Mouse (Mus musculus) forebrain, postnatal 0 days (tissue): ENCODE measurements at regions not wholly inside any gene's neighbourhood (a gene's known extent, or its start where the extent isn't known, plus 50 kb on each side); places are given as distances from the start of the nearest gene placed in this dataset.
A peak's percentile ranks its signal among the peaks of the same experiment; 100 is the strongest.

Experiments
- ATAC-seq: fragments of 200-750 bp; cut with Nextera tagmentation; 2 replicates; pipeline ENCODE4 v1.8.0; 2017; ENCODE audit warnings: mild to moderate bottlenecking, moderate library complexity
- DNase-seq: peaks from one replicate; pipeline ENCODE4 v3.0.0-alpha.2; 2015
- H3K27ac ChIP-seq: fragments of 300-500 bp; sonication (generic); 2 replicates; pipeline ENCODE4 v1.5.1; 2014; ENCODE audit warnings: low read depth, mild to moderate bottlenecking, antibody characterized with exemption, low read length, moderate library complexity, mixed read lengths
- H3K27me3 ChIP-seq: fragments of 300-500 bp; sonication (generic); 2 replicates; pipeline ENCODE4 v1.6.1; 2014; ENCODE audit warnings: mild to moderate bottlenecking, low read length, mixed read lengths; ENCODE audit not compliant: insufficient read depth
- H3K36me3 ChIP-seq: fragments of 300-500 bp; sonication (generic); 2 replicates; pipeline ENCODE4 v1.6.1; 2014; ENCODE audit warnings: mild to moderate bottlenecking, moderate library complexity; ENCODE audit not compliant: insufficient read depth
- H3K4me1 ChIP-seq: fragments of 300-500 bp; sonication (generic); 2 replicates; pipeline ENCODE4 v1.6.1; 2014; ENCODE audit warnings: antibody characterized with exemption; ENCODE audit not compliant: insufficient read depth
- H3K4me2 ChIP-seq: fragments of 300-500 bp; sonication (generic); 2 replicates; pipeline ENCODE4 v1.6.1; 2014; ENCODE audit warnings: low read depth, mild to moderate bottlenecking, moderate library complexity
- H3K4me3 ChIP-seq: fragments of 300-500 bp; sonication (generic); 2 replicates; pipeline ENCODE4 v1.5.1; 2014; ENCODE audit warnings: low read depth, low read length, mixed read lengths
- H3K9ac ChIP-seq: fragments of 300-500 bp; sonication (generic); 2 replicates; pipeline ENCODE4 v1.6.1; 2014; ENCODE audit warnings: mild to moderate bottlenecking
- H3K9me3 ChIP-seq: fragments of 300-500 bp; sonication (generic); 2 replicates; pipeline ENCODE4 v1.6.1; 2016; ENCODE audit warnings: low read length
- CTCF ChIP-seq: sonication (generic); IDR thresholded peaks from 2 replicates; pipeline ENCODE4 v1.5.1; 2016; ENCODE audit warnings: antibody characterized with exemption, control low read depth, low read depth
- WGBS: fragments of 180-500 bp; shearing (Covaris S2); extraction: QIAGEN DNeasy Blood & Tissue Kit; methylation state at CpG from one replicate; pipeline ENCODE4 v1.1.7; 2014; 5-methylcytosine and 5-hydroxymethylcytosine counted together

DNA sequence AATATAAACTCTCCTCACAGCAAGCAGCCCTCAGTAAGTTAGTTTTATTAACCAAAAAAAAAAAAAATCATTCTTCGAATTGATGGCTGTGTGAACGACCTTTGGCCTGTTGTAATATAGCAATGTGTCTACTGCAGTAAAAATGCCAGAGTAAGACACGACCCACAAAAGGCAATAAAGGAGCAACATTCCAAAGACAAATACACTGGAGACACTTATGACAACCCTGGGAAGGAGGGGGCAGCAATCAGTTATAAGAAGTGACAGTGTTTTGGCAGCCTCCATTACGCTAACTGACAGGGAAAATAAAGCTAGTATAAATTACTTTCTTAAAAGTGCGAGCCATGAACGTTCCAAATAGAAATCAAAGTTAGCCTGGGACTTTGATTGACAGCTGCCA, 185.9 kb upstream of the Ap5m1 start:
- no peak overlapping the region for H3K4me2 ChIP-seq
- DNase-seq, result peak; percentile 34
- peaks cover 2% of the 10 kb centered on the region; the same call in 1 of the 2 replicates for H3K27me3 ChIP-seq
- H3K4me3 ChIP-seq, result no peak overlapping the region
- no peak overlapping the region for H3K9ac ChIP-seq
- no peaks in the 10 kb centered on the region for H3K36me3 ChIP-seq
- no peaks in the 10 kb centered on the region; the same call in 1 of the 2 replicates for H3K4me1 ChIP-seq
- H3K27ac ChIP-seq, result no peak overlapping the region
- H3K9me3 ChIP-seq, result no peaks in the 10 kb centered on the region
- WGBS, result 26% methylated on average over 6 of the region's 6 CpGs
- ATAC-seq, result peak; percentile 73
- no peak for TF ChIP-seq CTCF

DNA sequence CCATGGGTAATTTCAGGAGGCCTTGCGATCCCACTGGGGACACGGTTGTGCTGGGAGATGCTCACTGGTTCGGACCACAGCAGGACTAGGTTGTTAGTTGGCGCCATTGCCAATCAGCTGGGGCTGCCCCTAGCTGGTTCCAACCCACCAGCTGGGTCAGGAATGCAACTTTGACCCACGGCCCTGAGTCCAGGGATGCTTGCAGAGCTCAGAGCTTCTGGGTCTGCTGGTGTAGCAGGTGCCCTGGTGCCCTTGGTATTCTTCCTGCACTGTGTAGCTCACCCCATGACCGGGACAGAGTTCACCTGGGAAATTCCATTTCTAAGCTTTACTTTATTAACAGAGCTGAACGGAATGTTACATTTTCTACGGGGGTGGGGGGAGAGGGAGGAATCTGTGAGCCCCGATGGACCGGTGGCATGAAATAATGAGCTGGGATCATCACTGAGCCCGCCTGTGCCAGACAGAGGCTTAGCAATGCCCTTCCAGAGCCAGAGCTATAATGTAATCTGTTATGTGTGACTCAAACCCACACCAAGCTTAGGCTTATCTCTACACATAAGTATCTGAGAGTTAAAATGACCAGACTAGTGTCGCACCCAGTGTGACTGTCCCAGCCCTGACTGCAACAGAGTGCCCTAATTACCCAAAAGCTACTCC, 187.8 kb upstream of the Ap5m1 start:
- DNase-seq, result no peak
- no peak for ATAC-seq
- Histone ChIP-seq H3K27ac (no peak overlapping the region), H3K4me2 (no peak overlapping the region), H3K4me3 (no peak overlapping the region), H3K36me3 (no peaks in the 10 kb centered on the region), H3K4me1 (no peaks in the 10 kb centered on the region; the same call in 1 of the 2 replicates), H3K27me3 (no peaks in the 10 kb centered on the region; the same call in 1 of the 2 replicates), H3K9me3 (no peaks in the 10 kb centered on the region), H3K9ac (no peak overlapping the region)
- TF ChIP-seq CTCF, result no peak
- 88% methylated on average over 12 of the region's 12 CpGs for WGBS

DNA sequence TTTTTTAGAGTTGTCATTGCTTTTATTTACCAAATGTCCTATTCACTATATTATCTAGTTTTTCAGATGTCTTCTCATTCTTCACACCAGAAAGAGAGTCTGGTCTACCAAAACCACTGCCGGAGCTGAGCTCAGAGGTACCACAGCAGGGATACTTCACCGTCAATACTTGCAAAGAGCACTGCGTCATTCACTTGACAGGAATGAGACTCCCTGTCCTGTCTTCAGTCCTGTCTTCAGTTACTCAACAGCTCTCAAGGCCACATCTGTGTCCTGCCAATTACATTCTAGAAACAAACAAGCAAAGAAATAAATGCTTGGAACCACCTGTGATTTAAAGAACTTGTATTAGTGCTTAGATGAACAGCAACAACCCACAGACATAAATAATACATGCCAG, 194.6 kb upstream of the Ap5m1 start:
- Histone ChIP-seq H3K27ac (no peak overlapping the region), H3K4me1 (no peaks in the 10 kb centered on the region), H3K36me3 (no peaks in the 10 kb centered on the region), H3K4me2 (no peak overlapping the region), H3K9ac (no peak overlapping the region), H3K4me3 (no peak overlapping the region), H3K27me3 (no peaks in the 10 kb centered on the region), H3K9me3 (no peaks in the 10 kb centered on the region)
- DNase-seq (no peak), ATAC-seq (no peak)
- no peak for TF ChIP-seq CTCF
- 92% methylated on average over 3 of the region's 3 CpGs for WGBS

DNA sequence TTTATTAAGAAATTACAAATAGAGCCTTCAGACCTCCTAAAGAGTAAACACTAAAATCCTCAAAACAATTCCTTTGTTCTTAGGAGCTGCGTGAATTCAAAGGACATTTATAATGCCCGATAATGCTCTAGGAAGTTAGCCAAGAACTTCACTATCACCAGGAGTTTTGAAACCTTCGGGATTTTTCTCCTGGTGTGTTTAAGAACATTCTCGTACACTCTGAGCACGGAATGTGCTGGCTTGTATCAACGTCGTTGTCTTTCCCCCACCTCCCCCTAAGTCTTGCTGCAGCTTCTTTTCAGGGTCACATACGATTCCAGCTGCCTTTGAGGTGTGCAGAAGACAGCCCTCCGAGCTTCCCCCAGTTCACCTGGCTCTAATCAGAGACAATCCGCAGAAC, 195.9 kb upstream of the Ap5m1 start:
- H3K9ac ChIP-seq, result no peak overlapping the region
- ATAC-seq (no peak), DNase-seq (no peak)
- no peak overlapping the region for H3K4me3 ChIP-seq
- H3K9me3 ChIP-seq, result no peaks in the 10 kb centered on the region
- no peaks in the 10 kb centered on the region for H3K4me1 ChIP-seq
- 57% methylated on average over 10 of the region's 10 CpGs for WGBS
- H3K27me3 ChIP-seq, result no peaks in the 10 kb centered on the region
- H3K36me3 ChIP-seq, result no peaks in the 10 kb centered on the region
- H3K27ac ChIP-seq, result no peak overlapping the region
- TF ChIP-seq CTCF, result no peak
- no peak overlapping the region for H3K4me2 ChIP-seq

DNA sequence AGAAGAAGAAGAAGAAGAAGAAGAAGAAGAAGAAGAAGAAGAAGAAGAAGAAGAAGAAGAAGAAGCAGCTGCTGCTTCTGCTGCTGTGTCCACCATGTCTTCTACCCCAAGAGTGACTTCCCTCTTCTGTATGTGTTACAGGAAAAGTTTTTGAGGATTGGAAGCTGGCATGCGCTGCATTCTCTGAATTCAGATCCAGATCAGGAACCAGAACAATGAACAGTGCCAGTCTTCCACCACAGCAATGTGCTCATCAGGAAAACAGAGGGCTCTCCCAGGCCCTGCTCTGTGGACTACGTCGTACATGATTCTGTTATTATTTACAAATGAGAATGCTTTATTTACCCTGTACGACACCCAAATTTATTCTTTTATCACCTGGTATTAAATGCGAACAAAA, 181.8 kb upstream of the Otx2 start:
- H3K36me3 ChIP-seq, result no peaks in the 10 kb centered on the region
- WGBS, result 83% methylated on average over 5 of the region's 5 CpGs
- no peaks in the 10 kb centered on the region for H3K9me3 ChIP-seq
- H3K27ac ChIP-seq, result no peak overlapping the region
- H3K4me2 ChIP-seq, result no peak overlapping the region
- TF ChIP-seq CTCF, result no peak
- DNase-seq, result no peak
- no peak overlapping the region for H3K4me3 ChIP-seq
- no peak overlapping the region for H3K9ac ChIP-seq
- H3K27me3 ChIP-seq, result peaks cover 13% of the 10 kb centered on the region; the same call in 1 of the 2 replicates
- H3K4me1 ChIP-seq, result no peaks in the 10 kb centered on the region
- ATAC-seq, result no peak

DNA sequence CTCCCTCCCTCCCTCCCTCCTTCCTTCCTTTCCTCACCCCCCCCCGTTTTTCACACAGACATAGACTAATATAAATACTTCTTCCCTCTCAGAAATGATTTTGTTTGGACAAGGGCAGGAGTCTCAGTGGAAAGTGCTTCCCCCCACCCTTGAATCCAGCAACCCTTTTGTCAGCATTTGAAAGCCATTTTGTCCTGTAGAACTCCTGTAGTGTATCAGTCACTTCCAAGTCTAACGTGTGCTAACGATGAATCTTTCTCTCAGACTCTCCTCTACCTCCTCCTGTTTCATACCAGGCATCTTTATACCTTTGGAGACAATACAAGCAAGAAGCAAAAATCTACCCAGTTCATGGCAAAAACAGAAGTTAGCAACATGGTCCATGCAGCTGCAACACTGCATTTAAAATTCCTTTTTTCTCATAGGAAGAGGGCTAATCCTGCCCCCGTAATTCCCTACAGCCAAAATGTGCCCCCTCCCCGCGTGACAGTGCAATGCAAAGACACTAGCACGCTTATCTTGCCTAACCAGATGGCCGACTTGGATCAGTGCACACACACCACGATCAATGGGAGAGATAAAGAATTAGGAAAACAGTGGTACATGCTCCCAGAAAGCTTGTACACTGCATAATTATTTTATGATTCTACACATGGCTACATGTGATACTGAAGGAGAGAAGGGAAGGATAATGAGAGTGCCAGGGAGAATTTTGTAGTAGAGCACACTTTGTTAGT, 180.7 kb upstream of the Otx2 start:
- TF ChIP-seq CTCF, result no peak
- WGBS, result 23% methylated on average over 9 of the region's 9 CpGs

DNA sequence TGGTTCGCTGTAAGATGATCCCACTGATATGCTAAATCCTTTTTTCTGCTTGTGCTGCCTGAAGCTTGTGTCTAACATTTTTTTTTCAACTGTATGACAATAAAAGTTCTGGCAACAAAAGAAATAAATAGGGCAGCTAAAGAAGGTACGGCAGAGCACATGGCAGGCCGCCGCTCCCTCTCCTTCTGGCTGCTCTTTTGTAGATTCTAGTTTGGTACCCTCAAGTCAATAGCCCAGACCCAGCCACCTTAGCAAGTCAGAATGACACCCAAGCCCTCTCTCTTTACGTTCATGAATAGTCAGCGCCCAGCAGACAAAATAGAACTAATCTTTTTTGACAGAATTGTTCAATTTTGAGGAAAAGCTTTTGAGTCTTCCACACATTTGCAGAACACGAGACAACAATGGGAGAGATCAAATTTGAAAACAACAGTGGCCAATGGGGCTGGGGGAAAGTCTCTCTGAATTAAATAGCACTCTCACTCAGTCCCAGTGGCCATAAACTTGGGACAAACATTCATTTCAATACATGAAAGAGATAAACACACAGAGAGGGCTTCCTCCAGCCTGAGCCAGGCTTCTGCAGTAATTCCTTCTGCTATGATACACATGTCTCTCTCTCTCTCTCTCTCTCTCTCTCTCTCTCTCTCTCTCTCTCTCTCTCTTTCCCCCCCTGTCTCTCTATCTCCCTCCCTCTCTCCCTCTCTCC, 180.0 kb upstream of the Otx2 start:
- Histone ChIP-seq H3K9me3 (no peaks in the 10 kb centered on the region), H3K4me3 (no peak overlapping the region), H3K27ac (no peak overlapping the region), H3K4me2 (peak overlapping the region; percentile 18; the same call in 1 of the 2 replicates), H3K9ac (no peak overlapping the region), H3K4me1 (no peaks in the 10 kb centered on the region), H3K36me3 (no peaks in the 10 kb centered on the region), H3K27me3 (peaks cover 13% of the 10 kb centered on the region; the same call in 1 of the 2 replicates)
- no peak for ATAC-seq
- 11% methylated on average over 7 of the region's 7 CpGs for WGBS
- TF ChIP-seq CTCF, result no peak
- no peak for DNase-seq

More for the DNA sequence above, 180.7 kb upstream of the Otx2 start:
- ATAC-seq (peak; percentile 67), DNase-seq (peak; percentile 35)
- H3K4me3 ChIP-seq, result no peak overlapping the region
- H3K27me3 ChIP-seq, result peaks cover 13% of the 10 kb centered on the region; the same call in 1 of the 2 replicates
- H3K4me1 ChIP-seq, result no peaks in the 10 kb centered on the region
- H3K9me3 ChIP-seq, result no peaks in the 10 kb centered on the region
- H3K4me2 ChIP-seq, result no peak overlapping the region
- H3K36me3 ChIP-seq, result no peaks in the 10 kb centered on the region
- H3K27ac ChIP-seq, result no peak overlapping the region
- no peak overlapping the region for H3K9ac ChIP-seq
